Mouse (Mus musculus) kidney, postnatal 25 days (tissue): ENCODE data around the gene Arhgap18.

Experiments
- DNase-seq, 2 experiments: peaks; one replicate each; pipeline ENCODE4 v3.0.0; 2021; ENCODE audit warnings: mixed read lengths in 2 of 2

Gene Arhgap18

DNA sequence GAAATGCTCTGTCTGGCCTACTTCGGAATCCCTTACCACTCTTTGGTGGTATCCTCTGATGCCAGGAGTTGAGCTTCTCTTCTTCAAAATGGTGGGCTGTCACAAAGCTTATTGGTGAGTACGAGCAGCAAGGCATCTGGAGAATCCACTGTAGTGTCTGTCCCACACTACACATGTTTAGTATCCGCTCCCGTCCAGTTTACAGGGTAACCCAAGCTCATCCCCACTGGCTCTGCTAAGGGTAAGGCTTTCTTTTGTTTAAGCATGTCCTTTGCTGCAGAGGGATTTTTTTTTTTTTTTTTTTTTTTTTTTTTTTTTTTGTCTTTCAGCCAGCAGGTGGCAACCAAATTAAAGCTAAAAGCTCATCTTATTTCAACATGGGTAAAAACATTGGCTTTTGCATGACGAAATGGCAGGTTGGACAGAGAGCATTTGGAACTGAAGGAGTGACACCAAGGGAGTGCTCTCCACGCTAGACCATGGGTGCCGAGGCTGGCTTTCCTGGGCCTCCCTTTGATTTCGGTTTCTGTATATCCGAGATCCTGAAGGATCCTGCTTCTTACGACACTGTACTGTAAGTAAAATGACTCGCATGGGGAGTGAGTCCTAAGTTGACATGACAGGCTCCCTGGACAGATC lies at the start of gene Arhgap18:
Arhgap18 (plus strand) TSS at position 493 of the 639 bp plus-strand sequence.
- DNase-seq: no peak

DNA sequence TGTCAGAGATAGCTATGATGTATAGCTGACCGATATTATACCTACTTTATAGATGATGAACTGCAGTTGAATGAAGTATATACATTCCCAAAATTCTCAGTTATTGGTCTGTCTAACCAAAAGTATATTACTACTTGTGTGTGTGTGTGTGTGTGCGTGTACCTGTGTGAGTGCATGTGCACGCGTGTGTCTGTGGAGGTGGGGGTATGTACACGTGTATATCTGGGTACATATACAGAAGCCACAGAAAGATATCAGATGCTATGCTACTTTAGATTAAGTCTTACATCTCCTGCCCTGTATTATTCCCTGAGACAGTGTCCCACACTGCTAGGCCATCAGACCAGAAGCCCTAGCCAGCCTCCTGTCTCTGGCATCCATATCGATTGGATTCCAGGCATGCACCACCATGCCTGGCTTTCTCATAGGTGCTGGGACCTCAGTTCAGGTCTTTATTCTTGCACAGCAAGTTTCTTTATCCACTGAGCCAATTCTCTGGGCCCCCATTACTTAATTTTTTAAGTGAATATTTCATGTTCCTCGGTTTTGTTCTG lies 42.7 kb upstream of the Arhgap18 start:
- no peak for DNase-seq

DNA sequence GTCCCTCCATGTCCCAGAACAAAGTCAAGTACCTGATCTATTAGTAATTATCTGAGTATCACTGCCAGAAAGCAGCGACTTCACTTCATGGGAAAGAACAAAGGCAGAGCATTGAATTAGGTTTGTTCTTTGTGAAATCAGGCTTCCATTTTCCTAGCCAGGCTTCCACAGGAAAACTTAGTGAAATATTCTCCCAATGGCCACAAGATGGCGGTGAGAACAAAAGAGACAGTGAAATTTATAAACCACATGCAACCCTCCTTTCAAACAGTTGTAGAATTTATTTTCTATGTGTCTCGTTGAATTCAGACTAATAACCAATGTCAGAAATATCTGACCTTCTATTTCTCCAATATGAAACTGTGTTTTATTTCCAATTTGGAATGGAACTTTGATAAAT lies 42.2 kb upstream of the Arhgap18 start:
- DNase-seq: peak; percentile 38 to 58

DNA sequence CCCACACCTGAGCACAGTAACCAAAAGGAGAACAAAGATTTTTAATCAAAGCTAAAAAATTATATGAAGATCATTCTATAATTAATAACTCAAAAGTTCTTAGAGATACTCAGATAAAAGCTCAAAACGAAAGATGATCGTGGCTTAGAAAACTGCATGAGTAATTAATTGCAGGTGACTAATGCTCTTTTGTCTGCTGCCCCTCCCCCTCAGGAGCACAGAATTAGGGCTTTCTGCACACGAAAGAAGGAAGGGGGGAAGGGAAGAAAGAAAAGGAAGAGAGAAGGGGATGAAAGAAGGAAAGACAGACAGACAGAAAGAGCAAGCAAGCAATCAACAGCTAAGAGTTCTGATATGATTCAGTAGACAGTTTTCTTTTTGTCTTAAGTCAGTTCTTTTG lies 39.2 kb upstream of the Arhgap18 start:
- no peak for DNase-seq

DNA sequence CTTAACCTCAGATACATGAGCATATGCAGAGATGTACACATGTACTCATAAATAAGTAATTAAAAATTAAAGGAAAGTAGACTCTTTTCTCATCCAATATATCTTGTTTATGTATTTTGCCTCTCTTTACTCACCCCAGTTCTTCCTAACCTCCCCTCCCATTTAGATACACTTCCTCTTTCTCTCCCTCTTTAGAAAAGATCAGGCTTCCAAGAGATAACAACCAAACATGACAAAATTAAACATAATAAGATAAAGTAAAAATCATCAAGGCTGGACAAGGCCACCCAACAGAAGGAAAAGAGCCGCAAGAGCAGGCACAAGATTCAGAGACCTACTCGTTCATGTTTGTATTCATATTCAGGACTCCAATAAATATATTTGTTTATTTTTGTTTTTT lies 28.5 kb upstream of the Arhgap18 start:
- DNase-seq: no peak

DNA sequence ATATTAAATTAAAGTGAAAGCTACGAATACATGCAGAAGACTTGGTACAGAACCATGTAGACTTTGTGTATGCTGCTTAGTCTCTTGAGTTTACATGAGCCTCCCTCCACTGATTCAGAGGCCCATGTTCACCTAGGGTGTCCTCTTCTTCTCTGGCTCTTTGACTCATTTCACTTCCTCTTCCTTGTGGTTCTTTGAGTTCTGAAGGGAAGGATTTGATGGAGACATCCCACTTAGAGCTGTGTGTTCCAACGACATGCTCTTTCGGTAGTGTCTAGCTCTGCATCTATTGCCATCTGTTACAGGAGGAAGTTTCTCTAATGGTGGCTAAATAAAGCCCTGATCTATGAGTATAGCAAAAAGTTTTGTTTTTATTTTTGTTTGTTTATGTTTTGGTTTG lies 28.0 kb upstream of the Arhgap18 start:
- no peak for DNase-seq

DNA sequence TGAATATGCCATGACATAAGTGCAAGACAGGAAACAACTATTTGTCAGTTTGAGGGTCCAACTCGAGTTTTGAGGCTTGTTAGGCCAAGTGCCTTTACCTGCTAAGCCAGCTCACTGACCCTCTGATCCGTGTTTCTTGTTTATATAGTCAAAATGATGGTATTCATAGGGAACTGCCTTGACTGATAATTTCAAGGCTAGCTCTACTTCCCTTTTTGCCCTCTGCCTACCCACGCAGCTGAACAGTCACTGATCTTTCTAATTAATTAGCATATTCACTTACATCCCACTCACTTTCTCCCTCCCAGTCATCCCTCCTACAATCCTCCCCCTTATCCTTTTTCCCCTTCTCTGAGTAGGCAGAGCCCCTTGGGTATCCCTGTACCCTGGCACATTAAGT lies 2.4 kb upstream of the Arhgap18 start:
- no peak for DNase-seq

DNA sequence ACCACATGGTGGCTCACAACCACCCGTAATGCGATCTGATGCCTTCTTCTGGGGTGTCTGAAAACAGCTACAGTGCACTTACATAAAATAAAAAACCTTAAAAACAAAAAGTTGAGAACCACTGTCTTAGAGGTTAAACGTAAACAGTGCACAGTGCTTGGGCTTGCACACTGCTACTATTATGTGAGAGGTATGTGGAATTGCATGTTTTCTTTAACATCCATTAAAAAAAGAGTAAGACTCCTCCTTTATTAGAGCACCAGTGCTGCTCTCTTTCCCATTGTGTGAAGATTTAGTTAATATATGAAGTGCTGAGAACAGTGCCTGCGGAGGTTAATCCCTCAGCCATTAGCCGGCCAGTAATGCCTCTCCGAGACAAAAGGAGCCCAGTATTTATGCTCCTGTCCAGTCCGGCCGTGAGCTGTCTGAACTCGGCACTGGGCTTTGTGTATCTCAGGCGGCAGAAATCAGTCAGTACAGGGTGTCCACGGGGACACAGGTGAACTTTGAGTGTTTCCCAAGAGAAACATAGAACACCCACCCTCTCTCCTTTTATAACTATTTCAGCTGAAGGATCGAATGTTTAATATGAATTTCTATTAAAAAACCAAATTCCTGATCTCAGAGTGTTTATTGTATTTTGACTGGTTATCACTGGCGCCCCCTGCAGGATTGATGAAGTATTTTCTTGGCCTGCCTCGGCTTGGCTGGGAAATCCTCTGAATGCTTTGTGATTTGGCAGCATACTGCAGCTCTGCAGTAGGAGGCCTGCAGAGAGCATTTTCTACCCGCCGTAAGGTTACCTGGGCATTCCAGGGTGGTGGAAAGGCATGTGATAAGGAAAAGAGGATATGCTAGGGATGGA lies 925 bp upstream of the Arhgap18 start:
- peak; percentile 63 to 67 for DNase-seq

DNA sequence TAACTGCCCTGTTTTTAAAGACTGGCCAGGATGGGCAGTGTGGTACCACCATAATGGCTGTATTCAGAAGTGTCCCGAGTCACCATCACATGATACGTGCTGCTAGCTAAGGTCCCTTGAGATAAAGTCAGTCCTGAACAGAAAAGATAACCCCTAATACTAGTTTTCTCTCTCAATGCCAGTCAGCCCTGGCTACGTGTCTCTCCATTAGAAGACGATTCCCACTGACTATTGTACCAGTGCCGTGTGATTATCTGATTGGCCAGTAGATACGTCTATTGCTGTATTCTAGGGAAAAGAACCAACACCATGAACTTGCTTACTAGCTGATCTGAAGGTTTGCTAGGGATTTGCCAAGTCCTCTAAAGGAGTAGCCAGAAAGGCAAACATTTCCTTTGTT lies 785 bp downstream of the Arhgap18 start:
- DNase-seq: no peak

DNA sequence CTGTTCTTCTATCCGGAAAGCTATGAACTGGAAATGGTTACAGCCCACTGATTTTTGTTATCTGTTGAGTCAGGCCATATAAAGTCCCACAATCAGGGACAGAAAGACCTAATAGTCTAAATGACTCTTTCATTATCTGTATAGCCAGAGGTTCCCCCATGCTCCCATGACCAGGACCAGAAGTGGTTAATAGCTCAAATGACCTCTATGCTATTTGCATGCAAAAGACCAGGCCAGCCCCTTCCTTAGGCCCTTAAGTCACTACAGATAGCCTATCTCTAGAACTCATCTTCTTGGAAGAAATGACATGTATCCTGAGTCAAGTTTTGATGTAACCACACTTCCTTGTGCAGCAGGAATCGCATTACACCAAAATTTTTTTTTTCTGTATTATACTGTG lies 4.0 kb downstream of the Arhgap18 start:
- no peak for DNase-seq

DNA sequence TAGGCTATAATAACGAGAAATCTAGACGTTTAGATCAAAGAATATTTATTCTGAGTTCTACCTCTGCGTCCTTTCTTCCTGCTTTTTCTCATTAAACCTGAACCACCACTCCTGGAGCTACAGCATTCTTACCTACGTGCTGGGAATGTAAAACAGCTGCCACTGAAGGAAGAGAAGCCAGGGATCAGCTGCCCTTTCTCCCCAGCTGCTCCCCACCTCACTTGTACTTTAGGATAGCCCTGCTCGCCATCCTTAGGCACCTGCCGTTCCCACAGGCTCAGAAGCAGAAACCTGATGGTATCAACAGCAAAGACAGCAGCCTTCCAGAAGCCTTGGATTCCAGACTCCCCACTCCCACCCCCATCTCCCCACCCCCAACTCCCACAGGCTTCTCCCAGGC lies 6.2 kb downstream of the Arhgap18 start:
- DNase-seq: no peak

DNA sequence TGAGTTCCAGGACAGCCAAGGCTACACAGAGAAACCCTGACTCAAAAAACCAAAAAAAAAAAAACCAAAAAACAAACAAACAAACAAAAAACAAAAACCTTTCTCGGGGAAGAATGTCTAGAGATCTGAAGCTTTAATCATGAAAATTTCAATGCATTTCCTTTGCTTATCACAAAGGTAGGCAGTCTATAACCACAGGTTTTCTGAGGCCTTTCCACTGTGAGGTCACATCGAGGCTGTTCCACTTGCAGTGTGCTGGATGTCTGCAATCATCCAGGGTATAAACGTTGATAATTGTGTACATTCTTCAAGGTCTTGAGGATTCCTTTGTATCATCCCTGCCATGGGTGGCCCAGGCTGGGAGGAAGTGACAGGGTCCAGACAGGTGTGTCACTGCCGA lies 7.9 kb downstream of the Arhgap18 start:
- DNase-seq: no peak

DNA sequence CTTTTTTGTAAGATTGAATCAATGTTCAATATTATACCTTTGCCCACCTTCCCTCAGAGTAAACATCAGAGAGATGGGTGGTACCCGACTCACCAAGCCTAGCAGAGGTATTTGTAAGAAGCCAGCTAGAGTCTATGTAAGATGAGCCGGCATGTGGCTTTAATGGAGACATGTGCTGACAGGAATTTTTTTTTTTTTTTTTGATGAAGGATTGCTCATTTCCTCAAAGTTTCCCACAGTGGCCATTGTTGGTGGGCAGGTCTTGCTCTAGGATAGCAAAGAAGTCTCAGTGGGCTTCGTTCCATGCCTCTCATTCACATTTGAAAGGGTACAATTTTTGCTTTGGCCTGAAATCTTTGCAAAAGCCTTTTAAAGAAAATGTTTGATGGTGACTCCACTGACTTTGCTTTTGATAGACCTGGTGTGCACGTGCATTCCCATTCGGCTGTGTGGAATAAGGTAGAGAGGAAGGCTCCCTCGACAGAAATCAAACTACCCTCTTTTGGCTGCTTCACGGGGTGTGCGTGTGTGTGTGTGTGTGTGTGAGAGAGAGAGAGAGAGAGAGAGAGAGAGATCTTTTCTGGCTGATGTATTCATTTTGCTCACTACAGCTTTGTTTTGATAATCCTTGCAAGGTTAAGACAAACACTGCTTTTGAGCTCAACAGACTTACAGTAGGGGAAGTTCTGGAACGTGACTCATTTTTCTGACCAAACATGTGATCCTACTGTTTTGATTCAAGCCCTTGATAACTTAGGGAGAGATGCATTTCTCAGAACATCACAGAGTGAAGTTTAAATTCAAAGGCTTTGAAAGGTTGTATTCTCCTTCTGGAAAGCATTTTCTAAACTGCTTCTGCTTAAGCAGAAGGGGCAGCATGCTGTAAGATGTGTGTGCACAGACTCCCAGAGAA lies 9.0 kb downstream of the Arhgap18 start:
- DNase-seq: no peak

DNA sequence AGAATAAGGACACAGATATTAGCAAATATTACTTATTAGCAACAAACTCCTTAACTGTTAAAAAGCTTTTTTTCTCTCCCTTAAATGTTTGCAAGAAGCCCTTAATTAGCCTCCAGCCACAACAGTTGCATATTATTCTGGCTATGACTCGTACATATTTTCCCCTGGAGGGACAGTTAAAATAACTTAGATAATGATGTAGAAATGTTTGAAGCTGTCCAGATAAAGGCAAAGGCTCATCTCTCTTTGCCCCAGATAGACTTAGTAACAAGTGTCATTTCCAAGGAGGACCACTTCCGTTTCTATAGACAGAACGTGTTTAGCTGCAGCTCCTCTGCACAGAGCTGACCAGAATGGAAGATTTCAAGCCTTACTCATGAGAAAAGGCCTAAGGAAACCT lies 14.0 kb downstream of the Arhgap18 start:
- no peak for DNase-seq

DNA sequence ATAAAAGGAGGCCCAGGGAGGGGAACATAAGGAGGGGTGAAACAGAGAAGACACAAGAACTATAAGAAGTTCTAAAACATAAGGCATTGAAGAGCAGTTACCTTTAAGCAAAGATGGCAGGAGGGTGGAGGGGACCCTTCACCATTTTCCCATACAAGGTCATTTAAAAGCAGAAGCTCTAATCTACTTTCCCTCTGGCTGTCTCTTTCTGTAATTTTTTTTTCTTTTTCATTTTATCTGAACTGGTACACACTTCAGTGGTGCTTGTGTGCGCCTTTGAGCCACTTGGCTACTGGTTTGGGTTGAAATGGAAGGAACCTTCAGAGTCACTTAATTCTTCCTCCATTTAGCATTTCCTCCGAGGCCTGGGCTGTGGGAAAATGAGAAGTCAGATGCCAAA lies 15.7 kb downstream of the Arhgap18 start:
- no peak for DNase-seq

DNA sequence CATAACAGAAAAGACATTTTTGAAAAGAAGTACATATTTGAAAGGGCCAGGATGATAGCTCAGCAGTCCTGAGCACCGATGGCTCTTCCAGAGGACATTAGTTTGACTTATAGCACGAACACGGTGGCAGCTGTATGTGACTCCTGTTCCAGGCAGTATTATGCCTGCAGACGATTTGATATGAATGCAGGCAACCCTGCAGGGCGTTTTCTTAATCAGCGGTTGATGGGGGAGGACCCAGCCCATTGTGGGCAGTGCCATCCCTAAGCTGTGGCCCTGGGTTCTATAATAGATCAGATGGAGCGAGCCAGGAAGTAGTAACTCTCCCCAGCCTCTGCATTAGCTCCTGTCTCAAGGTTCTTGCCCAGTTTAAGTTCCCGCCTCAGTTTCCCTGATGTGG lies 16.8 kb downstream of the Arhgap18 start:
- DNase-seq: no peak

DNA sequence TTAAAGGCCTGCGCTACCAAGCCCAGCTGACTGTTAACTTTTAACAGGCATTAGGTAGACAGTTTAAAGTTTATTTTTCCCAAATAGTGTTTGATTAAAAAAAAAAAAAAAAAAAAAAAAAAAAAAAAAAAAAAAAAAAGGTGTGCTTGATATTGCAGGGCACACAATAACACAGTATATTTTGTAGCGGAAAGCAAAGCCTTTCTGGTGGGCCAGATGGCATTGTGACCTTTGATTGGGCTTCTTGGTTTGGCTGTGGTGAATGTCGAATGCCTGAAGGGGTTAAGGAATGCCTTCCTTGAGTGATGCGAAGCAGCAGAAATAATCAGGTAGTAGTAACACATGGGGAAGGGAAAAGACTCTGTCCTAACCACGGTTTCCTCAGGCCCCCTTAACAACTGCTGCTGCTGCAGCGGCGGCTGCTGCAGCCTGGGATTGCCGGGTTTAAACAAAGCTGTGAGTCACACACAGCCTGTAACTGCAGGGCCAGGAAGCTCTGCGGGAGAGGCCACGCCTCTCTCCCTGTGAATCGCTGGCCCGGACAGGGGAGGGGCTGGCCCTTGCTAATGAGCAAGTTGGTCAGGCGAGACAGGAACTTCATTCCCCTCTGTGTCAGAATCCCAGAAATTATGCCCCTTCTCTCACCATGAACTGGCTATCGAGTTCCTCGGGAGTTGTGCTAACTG lies 18.9 kb downstream of the Arhgap18 start:
- DNase-seq: peak; percentile 89 to 96

DNA sequence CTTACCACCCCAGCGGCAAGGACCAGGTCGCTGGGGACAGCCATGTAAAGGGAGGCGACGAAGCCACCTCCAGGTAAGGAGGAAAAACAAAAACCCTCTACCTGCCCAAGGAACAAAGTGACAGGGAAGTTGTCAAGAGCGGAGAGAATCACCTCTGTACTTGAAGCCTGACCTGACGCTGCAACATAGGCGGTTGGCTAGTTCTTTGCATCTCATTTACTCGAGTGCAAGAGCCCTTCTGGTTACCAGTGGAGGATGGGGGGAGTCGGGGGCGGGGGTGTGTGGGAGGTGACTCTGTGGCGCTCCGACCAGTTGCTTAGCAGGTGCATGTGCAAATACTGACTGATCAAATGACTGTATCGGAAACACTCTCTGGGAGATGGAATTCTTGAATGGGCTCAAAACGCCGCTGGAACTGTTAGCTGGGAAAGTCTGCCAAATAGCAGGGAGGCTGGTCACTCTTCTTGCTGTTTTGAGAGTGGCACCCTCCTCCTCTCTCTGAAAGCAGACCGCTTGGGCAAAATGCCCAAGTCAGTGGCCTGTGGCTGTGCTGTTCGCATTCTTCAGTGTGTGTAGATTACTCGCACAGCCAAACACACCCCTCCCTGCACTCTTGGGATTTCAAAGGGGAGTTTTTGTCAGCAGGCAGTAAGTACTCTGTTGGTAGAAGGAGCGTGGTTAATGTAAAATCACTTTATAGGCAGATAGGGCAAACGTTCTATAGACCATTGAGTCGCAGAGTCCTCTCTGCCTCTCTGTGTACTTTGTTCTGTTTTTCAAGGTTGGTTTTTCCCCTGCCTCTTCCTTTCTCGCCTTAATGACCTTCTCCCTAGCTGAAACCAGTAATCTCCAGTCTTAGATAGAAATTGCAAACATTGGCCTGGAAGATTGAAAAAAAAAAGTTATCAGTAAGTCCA lies 19.7 kb downstream of the Arhgap18 start:
- DNase-seq: peak; percentile 90 to 94

DNA sequence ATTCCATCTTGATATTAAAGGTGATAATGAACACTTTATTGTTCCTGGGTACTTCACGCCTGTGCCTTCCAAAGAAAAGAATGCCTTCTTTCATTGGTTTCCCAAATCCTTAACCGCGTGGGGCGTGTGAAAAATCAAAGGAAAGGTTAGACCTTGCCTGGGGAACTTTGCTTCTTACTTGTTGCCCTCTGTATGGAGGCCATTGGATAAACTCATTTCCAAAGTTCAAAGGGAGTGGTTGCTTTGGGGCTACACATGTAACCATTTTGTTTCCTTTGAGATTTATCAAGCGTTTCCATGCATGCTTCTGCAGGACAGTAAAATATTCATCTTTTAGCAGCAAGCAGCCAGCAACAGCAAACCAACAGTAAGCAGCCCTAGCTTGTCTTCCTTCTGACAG lies 20.3 kb downstream of the Arhgap18 start:
- DNase-seq: peak; percentile 47 to 52

DNA sequence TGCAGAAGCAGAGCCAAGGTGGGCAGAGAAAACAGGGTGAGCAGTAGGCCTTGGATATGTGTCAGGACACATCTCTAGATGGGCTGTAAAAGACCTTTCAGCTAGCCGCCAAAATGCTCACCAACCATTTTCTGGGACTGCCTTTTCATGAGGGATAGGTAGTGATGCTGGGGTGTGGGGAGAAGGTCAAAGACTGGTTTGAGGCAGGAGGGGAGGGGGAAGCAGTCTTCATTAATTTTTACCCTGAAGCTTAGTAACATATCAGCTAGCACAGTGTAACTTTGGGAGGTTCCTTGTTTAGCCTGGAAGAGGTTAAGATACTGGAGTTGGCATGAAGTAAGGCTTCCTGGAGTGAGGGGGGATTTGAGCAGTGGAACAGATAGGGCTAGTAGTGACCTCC lies 21.0 kb downstream of the Arhgap18 start:
- peak; percentile 46 to 57 for DNase-seq

DNA sequence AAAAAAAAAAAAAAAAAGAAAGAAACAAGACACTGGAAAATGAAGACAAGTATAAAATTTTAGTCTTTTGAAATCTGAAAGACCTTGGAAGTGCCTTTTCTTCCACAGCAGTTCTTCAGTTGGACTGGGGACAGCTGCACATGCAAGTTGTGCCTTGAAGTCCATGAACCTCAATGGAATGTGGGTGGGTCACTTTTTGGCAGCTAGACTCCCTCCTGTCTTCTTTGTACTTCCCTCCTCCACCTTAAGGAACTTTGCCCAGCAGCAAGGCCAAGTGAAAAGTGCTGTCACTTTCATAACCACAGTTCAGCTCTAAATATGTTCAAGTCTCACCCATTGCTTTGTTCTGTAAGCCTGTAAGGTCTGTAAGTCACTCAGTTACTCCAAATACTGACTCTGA lies 23.2 kb downstream of the Arhgap18 start:
- peak; percentile 73 to 80 for DNase-seq
